Mouse (Mus musculus) limb, embryonic 14.5 days (tissue): ENCODE results near the gene Cbfa2t3. TPM values are rescaled to one million over a fixed set of nuclear protein-coding genes. Genes with fewer than 3 reads are reported as not detected.
"Not testable (repeated sequence)": the region's sequence is repeated elsewhere in the genome, so short reads cannot be mapped to it uniquely, and the experiment has no call there.

Source experiments
- ATAC-seq: fragments of 200-750 bp; cut with Nextera tagmentation; 2 replicates; pipeline ENCODE4 v1.8.0; 2017; ENCODE audit warnings: low read depth, moderate number of reproducible peaks, moderate TSS enrichment; ENCODE audit not compliant: low FRiP score
- DNase-seq: peaks from one replicate; pipeline ENCODE4 v3.0.0-alpha.2; 2015; ENCODE audit warnings: low spot score
- H3K27ac ChIP-seq: fragments of 300-500 bp; sonication (generic); replicated peaks from 2 replicates; pipeline ENCODE4 v1.5.1; 2014; ENCODE audit warnings: low read depth, mild to moderate bottlenecking, low read length, moderate library complexity, mixed read lengths
- H3K27me3 ChIP-seq: fragments of 300-500 bp; sonication (generic); 2 replicates; pipeline ENCODE4 v1.6.1; 2014; ENCODE audit warnings: low read length, mixed read lengths; ENCODE audit not compliant: control insufficient read depth, insufficient read depth
- H3K36me3 ChIP-seq: fragments of 300-500 bp; sonication (generic); 2 replicates; pipeline ENCODE4 v1.6.1; 2014; ENCODE audit warnings: mild to moderate bottlenecking, low read length, moderate library complexity, mixed read lengths; ENCODE audit not compliant: control insufficient read depth, insufficient read depth
- H3K4me1 ChIP-seq: fragments of 300-500 bp; sonication (generic); 2 replicates; pipeline ENCODE4 v1.6.1; 2014; ENCODE audit warnings: antibody characterized with exemption, low read length, mixed read lengths; ENCODE audit not compliant: control insufficient read depth, insufficient read depth
- H3K4me2 ChIP-seq: fragments of 300-500 bp; sonication (generic); replicated peaks from 2 replicates; pipeline ENCODE4 v1.6.1; 2014; ENCODE audit warnings: low read depth, mild to moderate bottlenecking, low read length, moderate library complexity; ENCODE audit not compliant: severe bottlenecking
- H3K4me3 ChIP-seq: fragments of 300-500 bp; sonication (generic); replicated peaks from 2 replicates; pipeline ENCODE4 v1.5.1; 2014; ENCODE audit warnings: low read length
- H3K9ac ChIP-seq: fragments of 300-500 bp; sonication (generic); 2 replicates; pipeline ENCODE4 v1.6.1; 2014; ENCODE audit warnings: mild to moderate bottlenecking, low read depth, low read length, moderate library complexity; ENCODE audit not compliant: severe bottlenecking
- H3K9me3 ChIP-seq: fragments of 300-500 bp; sonication (generic); 2 replicates; pipeline ENCODE4 v1.6.1; 2016; ENCODE audit warnings: low read length; ENCODE audit not compliant: control insufficient read depth
- POLR2A ChIP-seq: fragments of 200-500 bp; IDR thresholded peaks from 2 replicates; pipeline ENCODE4 v1.8.0; 2012; ENCODE audit warnings: inconsistent platforms, mild to moderate bottlenecking, moderate library complexity, borderline replicate concordance; ENCODE audit not compliant: insufficient read depth, insufficient read length; ENCODE audit errors: extremely low read depth
- WGBS: fragments of 180-500 bp; shearing (Covaris S2); extraction: QIAGEN DNeasy Blood & Tissue Kit; methylation state at CpG from one replicate; pipeline ENCODE4 v1.1.7; 2014; 5-methylcytosine and 5-hydroxymethylcytosine counted together
- polyA plus RNA-seq, 2 experiments: library from polyadenylated mRNA; depleted of rRNA in 1 of 2; stranded (reverse) in 1 of 2; unstranded in 1 of 2; fragments of >200 nt; fragmentation: Nextera tagmentation in 1 of 2; extraction: Ambion mirVana in 1 of 2; gene quantifications; 2 replicates each; pipeline versions ENCODE4 v1.2.1 to v1.2.3; 2012 to 2014

The Cbfa2t3 gene
- polyA plus RNA-seq, 2 experiments, result 6.0 to 7.2 TPM

DNA sequence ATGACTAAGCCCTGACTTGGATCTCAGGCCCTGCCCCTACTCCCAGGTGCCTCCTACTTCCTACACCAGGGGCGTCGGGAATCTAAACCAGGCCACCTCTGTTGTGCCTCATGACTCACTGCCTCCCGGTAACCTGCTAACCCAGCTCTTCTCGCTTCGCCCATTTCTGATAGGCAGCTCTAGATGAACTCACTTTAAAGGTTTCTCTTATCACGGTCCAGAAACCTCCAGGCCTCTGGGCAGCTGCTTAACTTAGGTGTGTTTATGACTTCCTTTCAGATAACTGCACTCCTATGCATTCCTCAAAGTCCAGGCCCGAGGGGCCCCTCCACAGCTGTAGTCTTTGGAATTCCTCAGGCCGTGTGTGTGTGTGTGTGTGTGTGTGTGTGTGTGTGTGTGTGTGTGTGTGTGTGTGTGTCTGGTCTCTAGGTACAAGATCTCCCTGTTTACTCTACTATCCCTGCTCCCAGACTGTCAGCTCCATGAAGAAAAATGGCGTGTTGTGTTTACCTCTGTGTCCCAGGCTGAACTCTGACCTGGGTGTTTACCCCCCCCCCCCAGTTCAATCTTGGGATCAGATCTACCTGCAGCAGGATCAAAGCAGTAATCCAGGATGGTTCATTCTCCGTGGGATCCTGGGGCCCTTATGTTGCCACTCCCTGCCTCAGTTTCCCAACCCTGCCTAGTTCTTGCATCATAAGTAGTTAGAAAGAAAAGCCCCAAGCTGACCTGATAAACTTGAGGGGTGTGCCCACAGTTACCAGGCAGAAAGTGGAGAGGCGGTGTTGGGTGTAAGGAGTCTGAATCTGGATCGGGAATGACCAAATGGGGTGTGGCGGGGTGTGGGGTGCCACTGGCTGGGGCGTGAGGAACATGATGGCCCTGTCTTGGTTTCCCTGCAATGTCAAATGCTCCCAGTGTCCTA lies 62.8 kb downstream of the Cbfa2t3 start:
- no peak overlapping the region for H3K9ac ChIP-seq

DNA sequence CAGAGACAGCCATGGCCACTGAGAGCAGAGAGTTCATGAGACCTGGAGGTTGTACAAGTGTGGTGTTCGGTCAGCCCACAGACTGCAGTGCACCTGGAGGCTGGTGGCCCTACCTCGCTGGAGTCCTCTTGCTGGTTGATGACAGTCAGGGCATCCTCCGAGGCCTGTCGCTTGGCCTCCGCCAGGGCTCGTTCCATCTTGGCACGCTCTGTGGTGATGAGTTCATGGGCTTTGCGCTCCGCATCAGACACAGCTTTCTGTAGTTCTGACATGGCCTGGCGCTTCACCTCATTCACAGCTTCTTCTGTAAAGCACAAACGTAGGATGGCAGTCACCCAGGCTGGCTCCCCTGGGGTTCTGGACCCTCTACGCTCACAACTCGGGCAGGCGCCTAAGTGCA lies 65.7 kb downstream of the Cbfa2t3 start:
- no peaks in the 10 kb centered on the region for H3K27me3 ChIP-seq
- H3K4me3 ChIP-seq, result no peak overlapping the region
- no peaks in the 10 kb centered on the region for H3K9me3 ChIP-seq
- DNase-seq (no peak), ATAC-seq (no peak)
- WGBS, result 94% methylated on average over 14 of the region's 14 CpGs
- no peak overlapping the region for H3K4me2 ChIP-seq
- 0 out of 2 replicates have a peak, but pooled peaks cover 4% of the 10 kb centered on the region for H3K4me1 ChIP-seq
- no peak for TF ChIP-seq POLR2A
- H3K27ac ChIP-seq, result no peak overlapping the region
- H3K9ac ChIP-seq, result no peak overlapping the region
- peaks cover 10% of the 10 kb centered on the region; the same call in 1 of the 2 replicates for H3K36me3 ChIP-seq

More for the DNA sequence above, 62.8 kb downstream of the Cbfa2t3 start:
- ATAC-seq, result no peak
- Histone ChIP-seq H3K9me3 (no peaks in the 10 kb centered on the region), H3K27ac (no peak overlapping the region), H3K4me1 (peaks cover 23% of the 10 kb centered on the region; the same call in 1 of the 2 replicates), H3K27me3 (no peaks in the 10 kb centered on the region), H3K4me3 (no peak overlapping the region), H3K36me3 (peaks cover 10% of the 10 kb centered on the region; the same call in 1 of the 2 replicates), H3K4me2 (no peak overlapping the region)
- WGBS, result 42% methylated on average over 14 of the region's 14 CpGs
- DNase-seq, result peak; percentile 23
- TF ChIP-seq POLR2A, result no peak

DNA sequence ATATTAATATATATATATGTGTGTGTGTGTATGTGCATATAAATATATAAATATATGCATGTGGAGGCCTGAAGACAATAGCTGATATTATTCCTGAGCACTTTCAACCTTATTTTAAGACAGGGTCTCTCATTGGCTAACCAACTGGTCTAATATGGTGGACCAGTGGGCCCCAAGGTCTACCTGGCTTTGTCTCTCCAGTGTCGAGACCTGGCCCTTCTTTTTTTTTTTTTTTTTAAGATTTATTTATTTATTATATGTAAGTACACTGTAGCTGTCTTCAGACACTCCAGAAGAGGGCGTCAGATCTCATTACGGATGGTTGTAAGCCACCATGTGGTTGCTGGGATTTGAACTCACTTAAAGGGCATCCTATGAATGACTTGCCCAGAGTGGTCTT lies 66.8 kb downstream of the Cbfa2t3 start:
- H3K4me1 ChIP-seq, H3K4me3 ChIP-seq, H3K4me2 ChIP-seq, H3K27ac ChIP-seq, DNase-seq, ATAC-seq, H3K9me3 ChIP-seq, H3K36me3 ChIP-seq, H3K9ac ChIP-seq, H3K27me3 ChIP-seq: not testable (repeated sequence)
- WGBS, result 79% methylated on average over 3 of the region's 3 CpGs

DNA sequence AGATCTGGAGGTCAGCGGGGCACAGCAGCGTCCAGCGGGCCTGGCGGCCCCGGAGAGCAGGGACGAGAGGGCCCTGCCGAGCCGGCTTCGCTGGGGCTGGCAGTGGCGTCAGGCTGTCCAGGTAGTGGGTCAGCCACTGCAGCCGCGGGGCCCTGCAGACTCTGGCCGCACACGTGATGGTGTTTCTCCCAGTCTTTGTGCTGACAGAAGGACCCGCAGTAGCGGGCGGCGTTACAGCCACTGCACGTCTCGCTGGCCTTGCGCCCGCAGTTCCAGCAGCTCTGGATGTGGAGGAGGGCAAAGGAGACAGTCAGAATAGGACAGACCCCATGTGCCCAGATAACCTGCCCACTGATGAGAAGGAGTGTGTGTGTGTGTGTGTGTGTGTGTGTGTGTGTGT lies 68.2 kb downstream of the Cbfa2t3 start:
- no peak overlapping the region for H3K4me2 ChIP-seq

DNA sequence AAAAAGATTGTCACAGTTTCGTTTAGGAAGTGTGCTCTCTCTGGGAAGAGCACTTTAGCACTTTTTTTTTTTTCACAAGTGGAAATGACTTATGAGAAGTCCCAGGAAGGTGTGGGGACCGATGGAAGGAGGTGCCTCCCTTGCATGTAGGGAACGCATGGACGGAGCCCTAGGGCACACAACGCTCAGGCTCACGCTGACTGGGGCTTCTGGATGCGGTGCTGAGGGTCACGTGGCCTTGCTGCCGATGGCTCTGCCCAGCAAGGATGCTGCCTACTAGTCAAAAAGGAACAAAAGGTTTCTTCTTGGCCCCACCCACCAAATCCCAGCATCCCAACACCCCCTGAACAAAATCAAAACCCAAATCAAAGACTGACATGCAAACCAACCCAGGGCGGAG lies 69.5 kb downstream of the Cbfa2t3 start:
- no peak overlapping the region for H3K27ac ChIP-seq
- DNase-seq (no peak), ATAC-seq (no peak)
- peaks cover 10% of the 10 kb centered on the region; the same call in 1 of the 2 replicates for H3K36me3 ChIP-seq
- no peak overlapping the region for H3K4me2 ChIP-seq
- H3K4me3 ChIP-seq, result no peak overlapping the region
- no peaks in the 10 kb centered on the region for H3K27me3 ChIP-seq
- H3K4me1 ChIP-seq, result no peaks in the 10 kb centered on the region
- WGBS, result 47% methylated on average over 10 of the region's 10 CpGs
- H3K9ac ChIP-seq, result no peak overlapping the region
- H3K9me3 ChIP-seq, result no peaks in the 10 kb centered on the region
- TF ChIP-seq POLR2A, result no peak

More for the DNA sequence above, 68.2 kb downstream of the Cbfa2t3 start:
- Histone ChIP-seq H3K27me3 (no peaks in the 10 kb centered on the region), H3K27ac (no peak overlapping the region), H3K4me1 (no peaks in the 10 kb centered on the region), H3K9me3 (no peaks in the 10 kb centered on the region), H3K36me3 (peaks cover 10% of the 10 kb centered on the region; the same call in 1 of the 2 replicates), H3K9ac (no peak overlapping the region), H3K4me3 (no peak overlapping the region)
- no peak for DNase-seq
- TF ChIP-seq POLR2A, result no peak
- whole genome bisulfite sequencing, result 65% methylated on average over 15 of the region's 22 CpGs
- no peak for ATAC-seq
